Mouse (Mus musculus) embryonic facial prominence, embryonic 12.5 days (tissue): Measurements from ENCODE around the gene Htra1. TPM values are rescaled to one million over a fixed set of nuclear protein-coding genes. Genes with fewer than 3 reads are reported as not detected.

Source experiments
- ATAC-seq: fragments of 200-750 bp; cut with Nextera tagmentation; 2 replicates; pipeline ENCODE4 v1.8.0; 2017; ENCODE audit not compliant: insufficient number of reproducible peaks, insufficient read depth, low FRiP score, low TSS enrichment
- H3K27ac ChIP-seq: fragments of 300-500 bp; sonication (generic); 2 replicates; pipeline ENCODE4 v1.5.1; 2016; ENCODE audit warnings: mild to moderate bottlenecking
- H3K27me3 ChIP-seq: fragments of 300-500 bp; sonication (generic); 2 replicates; pipeline ENCODE4 v1.6.1; 2016; ENCODE audit warnings: mild to moderate bottlenecking, moderate library complexity
- H3K36me3 ChIP-seq: fragments of 300-500 bp; sonication (generic); 2 replicates; pipeline ENCODE4 v1.6.1; 2016; ENCODE audit warnings: mild to moderate bottlenecking
- H3K4me1 ChIP-seq: fragments of 300-500 bp; sonication (generic); 2 replicates; pipeline ENCODE4 v1.6.1; 2016
- H3K4me2 ChIP-seq: fragments of 300-500 bp; sonication (generic); replicated peaks from 2 replicates; pipeline ENCODE4 v1.6.1; 2016; ENCODE audit warnings: mild to moderate bottlenecking, moderate library complexity
- H3K4me3 ChIP-seq: fragments of 300-500 bp; sonication (generic); 2 replicates; pipeline ENCODE4 v1.5.1; 2016; ENCODE audit warnings: mild to moderate bottlenecking
- H3K9ac ChIP-seq: fragments of 300-500 bp; sonication (generic); 2 replicates; pipeline ENCODE4 v1.6.1; 2016; ENCODE audit warnings: mild to moderate bottlenecking, moderate library complexity
- H3K9me3 ChIP-seq: fragments of 300-500 bp; sonication (generic); 2 replicates; pipeline ENCODE4 v1.6.1; 2016; ENCODE audit warnings: mild to moderate bottlenecking, moderate library complexity
- WGBS: fragments of 180-500 bp; shearing (Covaris S2); methylation state at CpG from one replicate; pipeline ENCODE4 v1.1.7; 2016; 5-methylcytosine and 5-hydroxymethylcytosine counted together
- polyA plus RNA-seq: library from polyadenylated mRNA; unstranded; fragments of >200 nt; fragmentation: Nextera tagmentation; extraction: Ambion mirVana; gene quantifications from 2 replicates; pipeline ENCODE4 v1.2.1, GENCODE M21; 2016

The Htra1 gene
- polyA plus RNA-seq, 1 experiment from 2014 or later = 16.2 TPM

DNA sequence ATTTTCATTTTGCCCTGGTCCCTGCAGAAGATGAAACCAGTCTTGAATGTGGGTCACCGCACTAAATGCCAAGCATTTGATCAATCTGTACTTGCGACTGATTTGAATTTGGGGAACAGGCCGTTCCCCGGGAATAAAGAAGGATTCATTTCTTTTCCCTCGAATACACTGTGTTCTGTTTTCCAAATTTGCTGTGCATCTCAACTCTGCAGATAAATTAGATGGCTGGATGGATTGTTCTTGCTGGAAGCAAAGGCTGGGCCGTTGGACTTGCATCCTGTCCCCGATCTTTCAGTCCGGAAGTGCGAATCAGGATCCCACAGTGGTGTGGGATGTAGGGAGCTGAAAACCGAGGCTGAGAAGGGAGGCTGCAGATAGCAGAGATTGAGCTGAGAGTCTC lies 17.5 kb downstream of the Htra1 start:
- Histone ChIP-seq H3K9ac (no peak overlapping the region), H3K27ac (no peak overlapping the region), H3K4me2 (no peak overlapping the region), H3K4me1 (peaks cover 10% of the 10 kb centered on the region), H3K9me3 (0 out of 2 replicates have a peak, but pooled peaks cover 4% of the 10 kb centered on the region), H3K27me3 (no peaks in the 10 kb centered on the region), H3K4me3 (no peak overlapping the region), H3K36me3 (no peaks in the 10 kb centered on the region)
- WGBS = 89% methylated on average over 10 of the region's 10 CpGs
- ATAC-seq = no peak

DNA sequence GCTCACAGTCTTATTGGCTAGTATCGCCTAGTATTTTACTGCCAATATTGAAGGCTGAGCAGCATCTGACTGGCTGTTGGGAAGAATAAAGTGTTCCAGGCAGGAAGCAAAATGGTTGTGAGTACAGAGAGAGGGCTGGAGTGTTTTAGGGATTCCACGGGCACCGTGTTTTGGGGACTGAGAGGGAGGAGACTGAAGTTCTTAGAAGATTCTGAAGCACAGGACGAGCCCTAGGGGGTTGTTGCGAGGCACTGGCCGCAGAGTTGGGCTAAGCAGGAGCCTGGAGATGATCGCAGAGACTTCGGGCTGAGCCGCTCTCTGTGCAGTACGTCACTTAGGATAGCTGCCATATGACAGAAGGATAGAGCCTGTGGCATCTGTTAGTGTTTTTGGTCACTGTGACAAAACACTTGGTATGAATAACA lies 18.3 kb downstream of the Htra1 start:
- WGBS = 78% methylated on average over 10 of the region's 10 CpGs
- no peaks in the 10 kb centered on the region for H3K36me3 ChIP-seq
- H3K27me3 ChIP-seq = no peaks in the 10 kb centered on the region
- no peak overlapping the region for H3K9ac ChIP-seq
- H3K27ac ChIP-seq = no peak overlapping the region
- H3K4me2 ChIP-seq = no peak overlapping the region
- 0 out of 2 replicates have a peak, but pooled peaks cover 4% of the 10 kb centered on the region for H3K9me3 ChIP-seq
- ATAC-seq = no peak
- peaks cover 4% of the 10 kb centered on the region for H3K4me1 ChIP-seq
- H3K4me3 ChIP-seq = no peak overlapping the region

DNA sequence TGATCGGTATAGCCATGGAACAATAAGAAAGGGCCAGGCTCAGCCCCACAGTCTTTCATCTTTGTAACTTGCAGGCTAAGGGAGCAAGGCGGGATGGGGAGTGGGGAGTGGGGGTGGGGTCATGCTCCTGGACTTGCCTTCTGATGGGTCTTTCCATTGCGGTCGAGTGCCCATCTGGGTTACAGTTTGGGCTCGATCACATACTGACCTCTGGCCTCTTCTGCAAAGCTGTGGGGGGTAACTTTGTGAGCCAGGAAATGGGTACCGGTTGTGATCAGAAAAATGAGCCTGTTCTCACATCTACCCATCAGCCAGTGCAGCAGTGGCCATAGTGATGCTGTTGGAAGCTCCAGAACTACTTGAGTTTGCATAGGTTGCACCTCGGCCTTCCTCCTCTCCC lies 22.6 kb downstream of the Htra1 start:
- 53% methylated on average over 7 of the region's 7 CpGs for WGBS
- Histone ChIP-seq H3K27me3 (no peaks in the 10 kb centered on the region), H3K4me1 (no peaks in the 10 kb centered on the region), H3K9me3 (0 out of 2 replicates have a peak, but pooled peaks cover 4% of the 10 kb centered on the region), H3K27ac (no peak overlapping the region), H3K4me2 (no peak overlapping the region), H3K9ac (no peak overlapping the region), H3K4me3 (no peak overlapping the region), H3K36me3 (no peaks in the 10 kb centered on the region)
- no peak for ATAC-seq

DNA sequence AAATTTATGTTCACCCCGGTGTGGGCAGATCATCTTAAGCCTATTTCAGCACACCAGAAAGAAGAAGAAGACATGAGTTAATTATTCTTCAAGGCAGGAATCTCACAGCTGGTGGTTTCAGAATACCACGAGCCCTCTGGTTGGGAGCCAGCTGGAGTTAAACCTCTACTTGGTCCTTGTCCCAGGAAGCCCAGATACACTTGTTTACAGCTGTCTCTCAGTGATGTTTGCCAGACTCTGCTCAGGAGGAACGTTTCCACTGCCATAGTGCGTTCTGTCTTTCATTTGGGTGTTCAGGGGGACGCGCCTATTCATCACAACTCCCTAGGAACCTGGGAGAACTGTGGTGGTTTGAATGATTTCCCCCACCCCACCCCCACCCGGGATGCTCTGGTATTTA lies 24.0 kb downstream of the Htra1 start:
- 0 out of 2 replicates have a peak, but pooled peaks cover 4% of the 10 kb centered on the region for H3K9me3 ChIP-seq
- WGBS = 55% methylated on average over 7 of the region's 7 CpGs
- H3K9ac ChIP-seq = no peak overlapping the region
- no peak overlapping the region for H3K4me3 ChIP-seq
- H3K27ac ChIP-seq = no peak overlapping the region
- no peaks in the 10 kb centered on the region for H3K36me3 ChIP-seq
- ATAC-seq = no peak
- H3K4me1 ChIP-seq = peaks cover 6% of the 10 kb centered on the region
- no peaks in the 10 kb centered on the region for H3K27me3 ChIP-seq
- H3K4me2 ChIP-seq = no peak overlapping the region

DNA sequence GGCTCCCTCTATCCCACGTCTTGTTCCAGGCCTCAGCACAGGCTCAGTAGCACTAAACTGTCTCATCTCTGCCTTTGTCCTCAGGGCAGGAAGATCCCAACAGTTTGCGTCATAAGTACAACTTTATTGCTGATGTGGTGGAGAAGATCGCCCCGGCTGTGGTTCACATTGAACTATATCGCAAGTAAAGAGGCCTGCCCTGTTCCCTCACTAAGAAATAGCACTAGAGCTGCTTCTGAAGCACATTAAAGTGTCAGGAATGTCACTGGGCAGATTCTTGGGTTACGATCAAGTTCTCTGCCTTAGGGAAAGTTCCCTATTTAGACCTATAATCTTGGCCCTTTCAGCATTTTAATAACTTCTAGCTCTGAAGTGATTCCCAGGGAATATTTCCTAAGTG lies 25.5 kb downstream of the Htra1 start:
- WGBS = 80% methylated on average over 6 of the region's 6 CpGs

DNA sequence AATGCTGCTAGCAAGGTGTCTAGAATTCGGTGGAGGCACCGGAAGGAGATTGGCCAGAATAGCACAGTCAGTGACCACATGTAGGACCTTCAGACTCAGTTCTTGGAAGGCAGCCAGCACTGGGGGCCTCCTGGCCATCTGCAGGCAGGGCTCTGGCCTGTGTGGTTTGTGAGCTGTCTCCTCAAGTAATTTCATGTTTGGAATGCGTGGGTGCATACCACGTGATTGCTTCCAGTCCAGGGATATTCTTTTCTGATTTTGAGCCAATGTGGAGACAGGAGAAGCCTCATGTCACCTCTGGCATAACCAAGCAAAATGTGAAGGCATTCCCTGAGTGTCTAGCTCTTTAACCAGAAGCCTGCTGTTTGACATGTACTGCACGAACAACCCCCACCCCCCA lies 28.8 kb downstream of the Htra1 start:
- Histone ChIP-seq H3K4me2 (no peak overlapping the region), H3K4me3 (no peak overlapping the region), H3K9me3 (no peaks in the 10 kb centered on the region), H3K9ac (no peak overlapping the region), H3K27me3 (no peaks in the 10 kb centered on the region), H3K36me3 (no peaks in the 10 kb centered on the region), H3K27ac (peak overlapping the region; percentile 84; the same call in 1 of the 2 replicates), H3K4me1 (peaks cover 29% of the 10 kb centered on the region)
- WGBS = 32% methylated on average over 5 of the region's 5 CpGs
- ATAC-seq = 0 out of 2 replicates have a peak, but pooled peaks have one; percentile 43

More for the DNA sequence above, 25.5 kb downstream of the Htra1 start:
- 0 out of 2 replicates have a peak, but pooled peaks cover under 1% of the 10 kb centered on the region for H3K9me3 ChIP-seq
- H3K4me1 ChIP-seq = peaks cover 21% of the 10 kb centered on the region
- H3K4me3 ChIP-seq = no peak overlapping the region
- H3K36me3 ChIP-seq = no peaks in the 10 kb centered on the region
- H3K27me3 ChIP-seq = no peaks in the 10 kb centered on the region
- H3K9ac ChIP-seq = no peak overlapping the region
- H3K27ac ChIP-seq = no peak overlapping the region
- no peak for ATAC-seq
- H3K4me2 ChIP-seq = no peak overlapping the region

DNA sequence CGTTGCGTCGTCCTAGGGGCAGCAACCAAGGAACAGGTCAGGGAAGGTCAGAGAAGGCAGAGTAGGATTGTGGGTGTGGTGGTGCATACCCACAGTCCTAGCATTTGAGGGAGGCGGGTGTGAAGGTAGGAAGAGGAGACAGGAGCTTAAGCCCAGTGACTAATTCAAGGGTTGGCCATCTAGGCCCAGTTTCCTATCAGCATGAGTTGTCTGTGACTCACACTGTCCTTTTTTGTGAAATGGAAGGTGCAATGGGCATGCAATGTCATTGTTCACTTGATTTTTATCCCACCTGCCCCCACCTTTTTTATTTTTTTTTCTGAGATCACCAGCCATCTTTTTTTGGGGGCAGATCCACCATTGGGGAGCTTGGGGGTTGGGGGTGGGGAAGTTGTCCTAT lies 29.5 kb downstream of the Htra1 start:
- peaks cover 29% of the 10 kb centered on the region for H3K4me1 ChIP-seq
- H3K27me3 ChIP-seq = no peaks in the 10 kb centered on the region
- H3K27ac ChIP-seq = peak overlapping the region; percentile 84
- no peaks in the 10 kb centered on the region for H3K9me3 ChIP-seq
- no peak overlapping the region for H3K9ac ChIP-seq
- 85% methylated on average over 4 of the region's 4 CpGs for WGBS
- H3K4me3 ChIP-seq = no peak overlapping the region
- H3K4me2 ChIP-seq = no peak overlapping the region
- no peak for ATAC-seq
- H3K36me3 ChIP-seq = no peaks in the 10 kb centered on the region

DNA sequence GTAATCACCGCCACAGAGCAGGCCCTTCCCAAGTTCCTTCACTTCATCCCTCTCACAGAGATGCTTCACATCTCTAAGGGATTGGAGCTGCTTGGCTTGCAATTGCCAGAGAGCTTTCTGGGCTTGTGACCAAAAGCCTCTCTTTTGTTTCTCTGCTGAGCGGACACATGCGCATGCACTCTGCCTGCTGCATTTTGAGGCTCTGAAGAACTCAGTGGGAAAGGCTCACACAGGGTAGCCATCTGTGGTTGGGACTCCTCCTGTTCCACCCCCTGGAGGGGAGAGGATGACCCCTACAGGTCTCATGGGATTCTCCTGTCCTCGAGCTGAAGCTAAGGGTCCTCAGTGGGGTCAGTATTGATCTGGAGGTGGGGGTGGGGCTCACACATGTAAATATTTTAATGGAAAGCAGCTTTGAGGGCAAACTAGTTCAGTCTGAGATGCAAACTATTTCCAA lies 30.0 kb downstream of the Htra1 start:
- Histone ChIP-seq H3K9ac (no peak overlapping the region), H3K4me2 (no peak overlapping the region), H3K27me3 (no peaks in the 10 kb centered on the region), H3K4me1 (peaks cover 29% of the 10 kb centered on the region), H3K4me3 (no peak overlapping the region), H3K36me3 (no peaks in the 10 kb centered on the region), H3K9me3 (no peaks in the 10 kb centered on the region), H3K27ac (peak overlapping the region; percentile 84)
- WGBS = 46% methylated on average over 4 of the region's 4 CpGs
- ATAC-seq = peak; percentile 67; the same call in 1 of the 2 replicates

DNA sequence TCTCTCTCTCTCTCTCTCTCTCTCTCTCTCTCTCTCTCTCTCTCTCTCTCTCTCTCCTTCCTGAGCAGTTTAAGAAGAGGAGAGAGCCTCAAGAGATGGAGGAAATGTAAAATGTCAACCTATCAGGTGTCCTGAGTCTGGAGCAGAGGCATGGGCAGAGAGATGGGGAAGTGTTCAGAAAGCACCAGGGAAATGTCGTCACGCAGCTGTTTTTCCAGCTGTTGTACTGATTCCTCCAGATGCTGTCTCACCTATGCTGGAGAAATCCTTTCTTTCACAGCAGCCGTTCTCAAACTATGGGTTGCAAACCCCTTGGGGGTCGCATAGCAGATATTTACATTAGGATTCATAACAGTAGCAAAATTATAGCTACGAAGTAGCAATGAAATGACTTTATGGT lies 30.5 kb downstream of the Htra1 start:
- H3K4me3 ChIP-seq = no peak overlapping the region
- ATAC-seq = no peak
- WGBS = 31% methylated on average over 5 of the region's 5 CpGs
- H3K9ac ChIP-seq = no peak overlapping the region
- H3K9me3 ChIP-seq = no peaks in the 10 kb centered on the region
- H3K27ac ChIP-seq = peak overlapping the region; percentile 84
- H3K4me2 ChIP-seq = no peak overlapping the region
- H3K36me3 ChIP-seq = no peaks in the 10 kb centered on the region
- H3K27me3 ChIP-seq = no peaks in the 10 kb centered on the region
- H3K4me1 ChIP-seq = peaks cover 29% of the 10 kb centered on the region

DNA sequence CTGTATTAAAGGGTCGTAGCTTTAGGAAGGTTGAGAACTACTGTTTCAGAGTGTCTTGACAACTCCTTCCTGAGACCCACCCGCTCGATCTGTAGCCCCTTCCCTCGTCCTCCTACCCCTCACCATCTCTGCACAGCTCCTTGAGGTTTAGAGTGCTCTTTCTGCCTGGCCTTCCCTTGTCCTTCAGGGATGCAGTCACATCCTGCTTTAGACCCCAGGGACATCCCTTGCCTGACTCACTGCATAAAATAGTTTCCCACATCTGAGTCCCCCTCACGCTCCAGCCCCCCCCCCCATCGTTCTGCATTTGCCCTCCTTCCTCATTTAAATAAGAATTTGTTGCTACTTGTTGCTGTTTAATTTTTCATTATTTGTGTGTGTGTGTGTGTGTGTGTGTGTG lies 31.0 kb downstream of the Htra1 start:
- no peak overlapping the region for H3K9ac ChIP-seq
- H3K27ac ChIP-seq = peak overlapping the region; percentile 84
- peaks cover 29% of the 10 kb centered on the region for H3K4me1 ChIP-seq

DNA sequence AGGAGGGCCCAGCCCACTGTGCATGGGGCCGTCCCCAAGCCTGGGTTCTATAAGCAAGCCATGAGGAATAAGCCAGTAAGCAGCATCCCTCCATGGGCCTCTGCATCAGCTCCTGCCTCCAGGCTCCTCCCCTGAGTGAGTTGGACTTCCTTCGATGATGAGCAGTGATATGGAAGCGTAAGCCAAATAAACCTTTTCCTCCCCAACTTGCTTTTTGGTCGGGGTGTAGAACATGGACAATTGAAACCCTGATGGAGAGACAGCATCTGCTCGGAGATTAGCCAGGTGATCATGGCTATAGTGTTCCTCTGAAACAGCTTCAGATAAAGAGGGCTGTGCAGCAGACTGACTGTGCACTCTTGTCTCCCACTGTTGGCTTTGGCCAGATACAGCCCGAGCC lies 32.0 kb downstream of the Htra1 start:
- no peak overlapping the region for H3K9ac ChIP-seq
- no peaks in the 10 kb centered on the region for H3K9me3 ChIP-seq
- no peak for ATAC-seq
- H3K4me1 ChIP-seq = peaks cover 29% of the 10 kb centered on the region
- no peaks in the 10 kb centered on the region for H3K27me3 ChIP-seq
- 89% methylated on average over 6 of the region's 6 CpGs for WGBS
- no peaks in the 10 kb centered on the region for H3K36me3 ChIP-seq
- no peak overlapping the region for H3K4me3 ChIP-seq
- H3K27ac ChIP-seq = no peak overlapping the region
- no peak overlapping the region for H3K4me2 ChIP-seq

More for the DNA sequence above, 31.0 kb downstream of the Htra1 start:
- no peak for ATAC-seq
- H3K27me3 ChIP-seq = no peaks in the 10 kb centered on the region
- WGBS = 53% methylated on average over 6 of the region's 6 CpGs
- H3K4me3 ChIP-seq = no peak overlapping the region
- no peaks in the 10 kb centered on the region for H3K9me3 ChIP-seq
- H3K4me2 ChIP-seq = no peak overlapping the region
- no peaks in the 10 kb centered on the region for H3K36me3 ChIP-seq

DNA sequence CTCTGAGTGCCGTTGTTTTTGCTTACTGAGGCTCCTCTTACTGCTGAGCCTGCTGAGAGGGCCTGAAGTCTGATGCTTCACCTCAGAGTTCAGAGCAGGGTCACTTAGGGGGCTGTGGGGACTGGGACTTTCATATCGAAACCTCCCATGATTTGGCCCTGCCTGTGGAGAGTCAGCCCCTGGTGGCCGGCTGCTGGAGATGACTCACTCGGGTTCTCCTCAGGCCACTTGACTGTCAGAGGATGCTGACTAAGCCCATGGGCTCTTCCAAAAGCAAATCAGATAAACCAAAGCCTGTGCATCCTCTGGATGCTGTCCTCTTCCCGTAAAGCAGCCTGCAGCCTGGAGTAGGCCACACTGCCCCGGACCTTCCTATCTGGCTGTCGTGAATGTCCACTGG lies 32.6 kb downstream of the Htra1 start:
- no peak overlapping the region for H3K27ac ChIP-seq
- 72% methylated on average over 7 of the region's 7 CpGs for WGBS
- peaks cover 29% of the 10 kb centered on the region for H3K4me1 ChIP-seq
- H3K36me3 ChIP-seq = no peaks in the 10 kb centered on the region
- no peaks in the 10 kb centered on the region for H3K27me3 ChIP-seq
- no peak overlapping the region for H3K9ac ChIP-seq
- H3K4me3 ChIP-seq = no peak overlapping the region
- no peak for ATAC-seq
- no peak overlapping the region for H3K4me2 ChIP-seq
- no peaks in the 10 kb centered on the region for H3K9me3 ChIP-seq
